Mouse (Mus musculus) hindbrain, embryonic 15.5 days (tissue): ENCODE data around the gene Hebp1. TPM values are rescaled to one million over a fixed set of nuclear protein-coding genes. Genes with fewer than 3 reads are reported as not detected.

ENCODE experiments used
- ATAC-seq: fragments of 200-750 bp; cut with Nextera tagmentation; 2 replicates; pipeline ENCODE4 v1.8.0; 2017; ENCODE audit warnings: low read depth, moderate number of reproducible peaks, moderate TSS enrichment; ENCODE audit not compliant: low FRiP score
- H3K27ac ChIP-seq: fragments of 300-500 bp; sonication (generic); replicated peaks from 2 replicates; pipeline ENCODE4 v1.5.1; 2015; ENCODE audit warnings: mild to moderate bottlenecking, inconsistent platforms
- H3K27me3 ChIP-seq: fragments of 300-500 bp; sonication (generic); 2 replicates; pipeline ENCODE4 v1.6.1; 2015; ENCODE audit warnings: control low read depth, inconsistent platforms
- H3K36me3 ChIP-seq: fragments of 300-500 bp; sonication (generic); 2 replicates; pipeline ENCODE4 v1.6.1; 2015; ENCODE audit warnings: control low read depth, inconsistent platforms
- H3K4me1 ChIP-seq: fragments of 300-500 bp; sonication (generic); replicated peaks from 2 replicates; pipeline ENCODE4 v1.6.1; 2015; ENCODE audit warnings: control low read depth, inconsistent platforms
- H3K4me2 ChIP-seq: fragments of 300-500 bp; sonication (generic); 2 replicates; pipeline ENCODE4 v1.6.1; 2015; ENCODE audit warnings: moderate library complexity, mild to moderate bottlenecking, inconsistent platforms
- H3K4me3 ChIP-seq: fragments of 300-500 bp; sonication (generic); 2 replicates; pipeline ENCODE4 v1.5.1; 2015; ENCODE audit warnings: mild to moderate bottlenecking, inconsistent platforms
- H3K9ac ChIP-seq: fragments of 300-500 bp; sonication (generic); 2 replicates; pipeline ENCODE4 v1.6.1; 2015; ENCODE audit warnings: inconsistent platforms
- H3K9me3 ChIP-seq: fragments of 300-500 bp; sonication (generic); 2 replicates; pipeline ENCODE4 v1.6.1; 2016; ENCODE audit warnings: control low read depth, inconsistent platforms
- WGBS: fragments of 180-500 bp; shearing (Covaris S2); methylation state at CpG from one replicate; pipeline ENCODE4 v1.1.7; 2015; 5-methylcytosine and 5-hydroxymethylcytosine counted together
- polyA plus RNA-seq: library from polyadenylated mRNA; unstranded; fragments of >200 nt; fragmentation: Nextera tagmentation; extraction: Ambion mirVana; gene quantifications from 2 replicates; pipeline ENCODE4 v1.2.1, GENCODE M21; 2015

Gene Hebp1
- polyA plus RNA-seq, 1 experiment from 2014 or later = 3.6 TPM

GRCm38 (mm10) chr6:135102736-135103303 lies 95.0 kb downstream of the Hebp1 start:
- Histone ChIP-seq H3K4me1 (no peaks in the 10 kb centered on the region), H3K36me3 (no peaks in the 10 kb centered on the region), H3K27me3 (no peaks in the 10 kb centered on the region), H3K4me3 (no peak overlapping the region), H3K27ac (no peak overlapping the region), H3K9me3 (no peaks in the 10 kb centered on the region), H3K4me2 (no peak overlapping the region), H3K9ac (no peak overlapping the region)
- ATAC-seq = no peak
- 84% methylated on average over 5 of the region's 5 CpGs for WGBS

DNA sequence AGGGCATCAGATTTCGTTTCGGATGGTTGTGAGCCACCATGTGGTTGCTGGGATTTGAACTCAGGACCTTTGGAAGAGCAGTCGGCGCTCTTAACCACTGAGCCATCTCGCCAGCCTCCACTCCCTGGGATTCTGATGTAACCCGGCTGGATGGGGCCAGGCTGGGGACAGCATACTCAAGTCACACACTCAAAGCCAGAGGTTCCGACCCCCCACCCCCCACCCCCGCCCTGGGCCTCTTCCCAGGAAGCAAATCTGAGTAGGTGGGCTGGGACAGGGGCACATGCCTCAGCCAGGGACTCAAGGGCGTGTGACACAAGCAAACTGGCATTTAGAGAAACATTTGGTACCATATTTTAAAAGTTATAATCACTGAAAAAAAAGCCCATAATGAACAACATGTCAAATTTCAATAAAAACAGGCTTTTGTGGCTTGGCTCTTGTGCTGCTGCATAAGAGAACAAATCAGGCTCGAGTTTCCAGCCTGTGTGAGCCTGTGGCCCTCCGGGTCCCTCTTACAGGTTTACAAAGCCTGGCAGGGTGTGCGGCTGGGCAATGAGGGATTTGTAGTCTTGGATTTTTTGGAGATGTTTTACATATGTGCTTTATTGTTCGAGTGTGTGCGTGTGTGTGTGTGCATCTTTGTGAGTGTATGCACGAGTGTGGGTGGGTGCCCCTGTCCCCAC lies 96.9 kb downstream of the Hebp1 start:
- Histone ChIP-seq H3K9me3 (no peaks in the 10 kb centered on the region), H3K4me2 (no peak overlapping the region), H3K9ac (no peak overlapping the region), H3K27me3 (no peaks in the 10 kb centered on the region), H3K27ac (no peak overlapping the region), H3K36me3 (no peaks in the 10 kb centered on the region), H3K4me3 (no peak overlapping the region), H3K4me1 (no peaks in the 10 kb centered on the region)
- 82% methylated on average over 15 of the region's 15 CpGs for WGBS
- ATAC-seq = no peak

DNA sequence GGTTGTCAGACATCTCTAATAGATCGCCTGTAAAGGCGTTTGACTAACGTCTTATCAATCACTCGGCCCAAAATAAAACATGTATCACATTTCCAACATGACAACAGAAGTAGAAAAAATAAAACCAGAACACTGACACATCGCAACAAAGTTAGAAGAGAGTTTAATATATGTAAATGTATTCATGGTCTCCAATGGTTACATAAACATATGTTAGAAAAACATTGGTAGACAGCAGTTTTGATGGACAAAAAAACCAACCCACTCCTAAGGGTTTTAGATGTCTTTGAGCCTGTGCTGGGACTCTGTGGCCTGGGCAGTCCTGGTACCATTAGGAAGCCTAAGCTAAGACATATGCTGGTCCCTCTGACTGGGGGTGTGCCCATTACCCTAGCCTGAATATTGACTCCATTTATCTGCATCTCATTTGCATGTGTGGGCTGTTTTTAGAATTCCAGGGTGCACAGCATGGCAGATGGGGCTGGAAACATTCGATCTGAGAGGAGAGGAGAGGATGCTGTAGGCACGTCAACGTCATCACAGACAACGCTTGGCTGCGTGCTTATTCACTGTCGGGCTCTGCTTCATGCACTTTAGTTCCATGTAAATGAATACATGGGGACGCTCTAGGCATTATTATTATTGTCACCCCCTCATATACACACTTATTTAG lies 104.9 kb downstream of the Hebp1 start:
- H3K36me3 ChIP-seq = no peaks in the 10 kb centered on the region
- peak; percentile 17; the same call in 1 of the 2 replicates for ATAC-seq
- WGBS = 69% methylated on average over 12 of the region's 12 CpGs
- no peak overlapping the region for H3K4me2 ChIP-seq
- no peaks in the 10 kb centered on the region for H3K27me3 ChIP-seq
- H3K4me3 ChIP-seq = no peak overlapping the region
- no peak overlapping the region for H3K27ac ChIP-seq
- no peaks in the 10 kb centered on the region for H3K9me3 ChIP-seq
- H3K9ac ChIP-seq = no peak overlapping the region
- H3K4me1 ChIP-seq = 0 out of 2 replicates have a peak, but pooled peaks cover 3% of the 10 kb centered on the region

- H3K9me3 ChIP-seq = no peaks in the 10 kb centered on the region
- WGBS = 47% methylated on average over 4 of the region's 4 CpGs
- no peak overlapping the region for H3K9ac ChIP-seq
- H3K27ac ChIP-seq = no peak overlapping the region
- no peak overlapping the region for H3K4me3 ChIP-seq
- H3K36me3 ChIP-seq = no peaks in the 10 kb centered on the region
- H3K4me1 ChIP-seq = 0 out of 2 replicates have a peak, but pooled peaks cover 8% of the 10 kb centered on the region
- H3K27me3 ChIP-seq = no peaks in the 10 kb centered on the region
- no peak overlapping the region for H3K4me2 ChIP-seq
- no peak for ATAC-seq
These were observed 107.2 kb downstream of the Hebp1 start for GRCm38 (mm10) chr6:135090661-135091060.

- no peaks in the 10 kb centered on the region for H3K9me3 ChIP-seq
- no peak for ATAC-seq
- H3K4me1 ChIP-seq = 0 out of 2 replicates have a peak, but pooled peaks cover 8% of the 10 kb centered on the region
- no peaks in the 10 kb centered on the region for H3K36me3 ChIP-seq
- no peaks in the 10 kb centered on the region for H3K27me3 ChIP-seq
- H3K27ac ChIP-seq = no peak overlapping the region
- H3K4me3 ChIP-seq = no peak overlapping the region
- H3K4me2 ChIP-seq = no peak overlapping the region
- 25% methylated on average over 8 of the region's 8 CpGs for WGBS
- no peak overlapping the region for H3K9ac ChIP-seq
These were observed 108.0 kb downstream of the Hebp1 start for GRCm38 (mm10) chr6:135089786-135090185.

DNA sequence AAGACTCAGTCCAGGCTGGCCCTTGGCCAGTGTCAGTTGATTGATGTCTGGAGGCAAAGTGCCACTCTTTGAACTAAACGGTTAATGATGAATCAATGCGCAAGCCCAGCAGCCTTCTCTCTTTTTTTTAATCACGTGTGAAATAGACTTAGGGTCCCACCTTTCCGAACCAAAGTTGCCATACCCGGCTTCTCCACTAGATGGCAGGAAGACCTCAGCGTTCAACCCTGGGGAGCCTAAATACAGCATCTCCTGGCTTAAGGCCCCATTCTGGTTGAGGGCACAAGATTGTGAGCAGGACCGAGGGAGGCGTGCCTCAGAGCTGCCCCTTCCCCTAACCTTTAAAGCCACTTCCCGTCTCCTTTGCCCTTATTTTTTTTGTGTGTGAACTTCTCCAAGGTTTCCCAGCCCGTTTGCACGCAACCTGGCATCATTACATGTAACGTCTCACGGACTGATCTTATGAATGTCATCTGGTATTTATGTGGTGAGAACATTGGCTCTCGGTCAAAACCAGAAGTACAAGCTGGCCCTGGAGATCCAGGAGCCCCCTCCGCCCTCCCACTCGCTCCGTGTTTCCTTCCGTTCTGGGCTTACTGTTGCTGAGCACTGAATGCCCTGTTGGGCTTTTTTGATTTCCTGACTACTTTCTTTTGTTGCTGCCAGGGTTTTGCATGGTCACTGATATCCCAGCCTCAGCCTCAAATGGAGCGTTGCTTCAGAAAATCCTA lies 109.9 kb downstream of the Hebp1 start:
- H3K4me2 ChIP-seq = peak overlapping the region; percentile 50
- H3K27me3 ChIP-seq = no peaks in the 10 kb centered on the region
- no peaks in the 10 kb centered on the region for H3K36me3 ChIP-seq
- WGBS = 20% methylated on average over 19 of the region's 19 CpGs
- no peak overlapping the region; the same call in 1 of the 2 replicates for H3K9ac ChIP-seq
- no peak overlapping the region for H3K27ac ChIP-seq
- H3K9me3 ChIP-seq = no peaks in the 10 kb centered on the region
- ATAC-seq = peak; percentile 92
- 0 out of 2 replicates have a peak, but pooled peaks cover 8% of the 10 kb centered on the region for H3K4me1 ChIP-seq
- peak overlapping the region; percentile 3; the same call in 1 of the 2 replicates for H3K4me3 ChIP-seq

Other genes starting within 250 kb of the Hebp1 start
- gene Apold1, start 216.3 kb downstream of the Hebp1 start, polyA plus RNA-seq = 3.6 and 4.1 TPM in 2 replicates
- gene Ddx47, start 186.4 kb downstream of the Hebp1 start, polyA plus RNA-seq = 70.5 and 76.2 TPM in 2 replicates
- gene Gprc5a, start 132.4 kb downstream of the Hebp1 start, polyA plus RNA-seq = 0.34 and 0.64 TPM in 2 replicates
- not detected in 2 replicates for gene Gprc5d, start 79.7 kb downstream of the Hebp1 start, polyA plus RNA-seq
- gene Fam234b, start within 50 bp of the Hebp1 start, polyA plus RNA-seq = 100 and 112 TPM in 2 replicates
- gene Gsg1, start 56.3 kb upstream of the Hebp1 start, polyA plus RNA-seq = 0.33 TPM in 1 of 2 replicates, not detected in the other
- 0.12 TPM in 1 of 2 replicates, not detected in the other for gene Pbp2, start 112.4 kb upstream of the Hebp1 start, polyA plus RNA-seq
- 9.7 TPM in 2 replicates for gene Emp1, start 164.5 kb upstream of the Hebp1 start, polyA plus RNA-seq